Comparison of ENCODE assay signal across 7 mouse cellular contexts in the genomic region with DNA sequence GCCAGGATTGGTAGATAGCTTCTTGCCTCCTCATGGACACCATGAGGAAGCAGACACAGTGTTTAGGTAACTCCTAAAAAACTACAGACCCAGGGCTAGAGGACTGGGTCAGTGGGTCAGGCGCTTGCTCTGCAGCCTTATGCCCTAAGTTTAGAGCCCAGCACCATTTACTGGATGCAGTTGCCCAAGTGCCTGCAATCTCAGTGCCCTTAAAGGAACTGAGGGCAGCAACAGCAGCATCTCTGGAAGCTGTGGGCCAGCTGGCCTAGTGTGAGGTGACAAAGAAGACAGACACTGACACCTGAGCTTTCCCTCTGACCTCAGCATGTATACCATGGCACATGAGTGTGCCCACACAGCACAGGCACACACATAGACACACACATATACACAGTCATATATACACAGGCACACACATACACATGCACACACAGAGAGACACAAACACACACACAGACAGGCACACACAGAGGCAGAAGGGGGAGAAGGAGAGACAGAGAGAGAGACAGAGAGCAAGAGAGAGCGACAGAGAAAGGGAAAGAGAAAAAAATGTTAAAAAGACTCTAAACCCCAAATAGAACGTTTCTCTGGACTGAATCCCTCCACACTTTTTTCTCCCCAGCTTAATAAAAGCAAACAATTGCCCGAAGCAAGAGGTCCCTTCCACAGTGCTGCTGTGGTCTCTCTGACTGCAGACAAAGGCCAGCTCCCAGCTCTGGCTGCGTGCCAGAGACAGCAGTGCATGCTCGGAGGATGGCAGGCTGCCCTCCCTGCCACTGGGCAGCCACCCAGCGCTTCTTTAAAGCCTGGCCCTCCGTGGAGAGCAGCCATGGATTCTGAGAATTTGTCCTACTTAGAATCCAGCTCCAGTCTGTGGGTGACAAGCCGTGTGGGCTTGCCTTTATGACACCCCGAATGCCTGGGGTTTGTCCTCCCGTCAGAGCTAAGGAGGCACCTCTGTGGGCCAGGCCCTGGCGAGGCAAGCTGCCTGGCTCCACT.
DNase-seq lines count a peak whose midpoint lies in the region; TF ChIP-seq lines count a peak whose summit lies in the region.

No protein-coding gene starts in this region.

- H3K27me3 ChIP-seq in embryonic facial prominence, embryonic 10.5 days (replicated peaks; ENCODE audit: low read depth, poor library complexity, severe bottlenecking) = peaks cover 3% of the 10 kb centered on the region
- no peaks in the 10 kb centered on the region for H3K27me3 ChIP-seq in kidney, adult 2 months (replicated peaks; ENCODE audit: control insufficient read depth, insufficient read depth, low read length)

- 71% methylated on average over 12 of the region's 12 CpGs for WGBS in embryonic facial prominence, embryonic 10.5 days
- 39% methylated on average over 12 of the region's 12 CpGs for WGBS in kidney, adult 2 months

- intact Hi-C loops in left cerebral cortex, postnatal 4 days (cut with DNase I) = no loop called here

- TF ChIP-seq POLR2A in kidney, adult 2 months (IDR thresholded peaks at IDR 0.05; ENCODE audit: low read depth, low read length) = no peak

- H3K36me3 ChIP-seq in embryonic facial prominence, embryonic 10.5 days (replicated peaks) = peaks cover 12% of the 10 kb centered on the region; the same call in 1 of the 2 replicates
- H3K36me3 ChIP-seq in kidney, adult 2 months (ENCODE audit: control insufficient read depth, insufficient read depth, low read length) = no peaks in the 10 kb centered on the region

- H3K27ac ChIP-seq in embryonic facial prominence, embryonic 10.5 days (replicated peaks) = peak overlapping the region; percentile 49
- no peak overlapping the region for H3K27ac ChIP-seq in kidney, adult 2 months (ENCODE audit: insufficient read depth, low read depth, low read length)

- peaks cover 16% of the 10 kb centered on the region; the same call in 1 of the 2 replicates for H3K4me1 ChIP-seq in embryonic facial prominence, embryonic 10.5 days
- 0 out of 2 replicates have a peak, but pooled peaks cover 3% of the 10 kb centered on the region for H3K4me1 ChIP-seq in kidney, adult 2 months (ENCODE audit: control insufficient read depth, insufficient read depth, low read length)

- DNase-seq in adrenal gland, postnatal 36 days = peak; percentile 90 to 93
- no peak for DNase-seq in embryonic facial prominence, embryonic 10.5 days (ENCODE audit: low spot score)
- DNase-seq in gastrocnemius, postnatal 4 days (ENCODE audit: low spot score in 2 of 2) = peak; percentile 43 to 81
- peak; percentile 91 for DNase-seq in kidney, adult 2 months
- DNase-seq in left cerebral cortex, postnatal 4 days = peak; percentile 97
- DNase-seq in ovary, adult 18-20 months (ENCODE audit: low spot score) = peak; percentile 66
- DNase-seq in thymus, postnatal 25 days = no peak

- H3K4me3 ChIP-seq in embryonic facial prominence, embryonic 10.5 days = no peak overlapping the region
- H3K4me3 ChIP-seq in kidney, adult 2 months (ENCODE audit: insufficient read depth, low read depth, low read length) = no peak overlapping the region

- H3K9me3 ChIP-seq in embryonic facial prominence, embryonic 10.5 days = no peaks in the 10 kb centered on the region

- TF ChIP-seq CTCF in kidney, adult 2 months (conservative IDR thresholded peaks at IDR 0.05; ENCODE audit: insufficient read depth, insufficient read length, low read depth, low read length) = no peak

Comparison
In these comparisons a context has a peak if more than half of its experiments do, and no peak if none do; other contexts are left out.
1. DNase-seq: peak in adrenal gland, postnatal 36 days (2 of 2), gastrocnemius, postnatal 4 days (2 of 2), kidney, adult 2 months (single experiment), left cerebral cortex, postnatal 4 days (single experiment) and ovary, adult 18-20 months (single experiment); none in embryonic facial prominence, embryonic 10.5 days (single experiment) and thymus, postnatal 25 days (single experiment).